Mouse (Mus musculus) heart, embryonic 16.5 days (tissue): Measurements from ENCODE around the gene Slc25a20. TPM values are rescaled to one million over a fixed set of nuclear protein-coding genes. Genes with fewer than 3 reads are reported as not detected.
A peak's percentile ranks its signal among the peaks of the same experiment; 100 is the strongest.

Experiments
- ATAC-seq: fragments of 200-750 bp; cut with Nextera tagmentation; replicated peaks from 2 replicates; pipeline ENCODE4 v1.8.0; 2017; ENCODE audit warnings: moderate number of reproducible peaks; ENCODE audit not compliant: insufficient read depth, low FRiP score; ENCODE audit errors: extremely low read depth
- H3K27ac ChIP-seq: fragments of 300-500 bp; sonication (generic); 2 replicates; pipeline ENCODE4 v1.5.1; 2014; ENCODE audit warnings: mild to moderate bottlenecking, low read length, control low read depth, moderate library complexity
- H3K27me3 ChIP-seq: fragments of 300-500 bp; sonication (generic); 2 replicates; pipeline ENCODE4 v1.6.1; 2014; ENCODE audit warnings: low read length, mixed read lengths; ENCODE audit not compliant: control insufficient read depth, insufficient read depth
- H3K36me3 ChIP-seq: fragments of 300-500 bp; sonication (generic); 2 replicates; pipeline ENCODE4 v1.6.1; 2014; ENCODE audit not compliant: control insufficient read depth, insufficient read depth
- H3K4me1 ChIP-seq: fragments of 300-500 bp; sonication (generic); 2 replicates; pipeline ENCODE4 v1.6.1; 2014; ENCODE audit warnings: low read length, mixed read lengths; ENCODE audit not compliant: control insufficient read depth, insufficient read depth
- H3K4me2 ChIP-seq: fragments of 300-500 bp; sonication (generic); 2 replicates; pipeline ENCODE4 v1.6.1; 2014; ENCODE audit warnings: low read depth, mild to moderate bottlenecking, control low read depth, low read length
- H3K4me3 ChIP-seq: fragments of 300-500 bp; sonication (generic); 2 replicates; pipeline ENCODE4 v1.5.1; 2014; ENCODE audit warnings: mild to moderate bottlenecking, control low read depth, low read length
- H3K9ac ChIP-seq: fragments of 300-500 bp; sonication (generic); 2 replicates; pipeline ENCODE4 v1.6.1; 2014; ENCODE audit warnings: low read length, control low read depth
- H3K9me3 ChIP-seq: fragments of 300-500 bp; sonication (generic); replicated peaks from 2 replicates; pipeline ENCODE4 v1.6.1; 2016; ENCODE audit warnings: low read length; ENCODE audit not compliant: control insufficient read depth
- WGBS: fragments of 180-500 bp; shearing (Covaris S2); extraction: QIAGEN DNeasy Blood & Tissue Kit; methylation state at CpG from one replicate; pipeline ENCODE4 v1.1.7; 2014; 5-methylcytosine and 5-hydroxymethylcytosine counted together
- polyA plus RNA-seq: library from polyadenylated mRNA; unstranded; fragments of >200 nt; fragmentation: Nextera tagmentation; extraction: Ambion mirVana; gene quantifications from 2 replicates; pipeline ENCODE4 v1.2.1, GENCODE M21; 2015

Gene Slc25a20
- polyA plus RNA-seq, 1 experiment from 2014 or later: 88.0 TPM

- peaks cover 35% of the 10 kb centered on the region for H3K4me1 ChIP-seq
- WGBS: 64% methylated on average over 8 of the region's 8 CpGs
- peak overlapping the region; percentile 87 for H3K4me3 ChIP-seq
- ATAC-seq: no peak
- H3K9ac ChIP-seq: peak overlapping the region; percentile 91
- H3K36me3 ChIP-seq: no peaks in the 10 kb centered on the region
- H3K27me3 ChIP-seq: no peaks in the 10 kb centered on the region
- no peaks in the 10 kb centered on the region for H3K9me3 ChIP-seq
- peak overlapping the region; percentile 91 for H3K4me2 ChIP-seq
- no peak overlapping the region; the same call in 1 of the 2 replicates for H3K27ac ChIP-seq
Observed at GRCm38 (mm10) chr9:108691371-108691770, 29.5 kb downstream of the Slc25a20 start.

DNA sequence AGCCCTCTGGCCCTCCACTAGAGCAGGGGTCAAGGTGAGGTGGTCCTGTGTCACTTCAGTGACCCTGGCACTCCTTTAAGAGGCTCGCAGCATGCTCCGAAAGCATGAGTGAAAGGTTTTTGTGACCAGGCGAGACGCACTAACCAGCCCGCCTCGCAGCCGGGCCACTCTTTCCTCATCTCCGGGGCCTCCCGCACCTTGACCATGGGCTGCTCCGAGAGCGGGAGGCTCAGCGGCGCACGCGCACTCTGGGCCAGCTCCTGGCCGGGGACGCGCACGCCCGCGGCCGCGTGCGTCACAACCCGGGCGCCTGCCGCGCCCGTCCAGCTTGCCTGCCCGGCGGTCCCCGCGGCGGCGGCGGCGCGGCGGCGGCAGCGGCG, 29.9 kb downstream of the Slc25a20 start:
- Histone ChIP-seq H3K27ac (peak overlapping the region; percentile 69), H3K4me3 (peak overlapping the region; percentile 87), H3K27me3 (no peaks in the 10 kb centered on the region), H3K4me2 (peak overlapping the region; percentile 91), H3K4me1 (peaks cover 30% of the 10 kb centered on the region), H3K9ac (peak overlapping the region; percentile 91), H3K9me3 (no peaks in the 10 kb centered on the region), H3K36me3 (no peaks in the 10 kb centered on the region)
- under 1% methylated on average over 41 of the region's 42 CpGs for WGBS
- peak; percentile 92 for ATAC-seq

GRCm38 (mm10) chr9:108692226-108693041, 30.5 kb downstream of the Slc25a20 start:
- under 1% methylated on average over 92 of the region's 92 CpGs for WGBS
- peak overlapping the region; percentile 87 for H3K4me3 ChIP-seq
- H3K27me3 ChIP-seq: no peaks in the 10 kb centered on the region
- H3K9me3 ChIP-seq: no peaks in the 10 kb centered on the region
- peak overlapping the region; percentile 91 for H3K4me2 ChIP-seq
- peak overlapping the region; percentile 91 for H3K9ac ChIP-seq
- H3K4me1 ChIP-seq: peaks cover 25% of the 10 kb centered on the region
- H3K27ac ChIP-seq: peak overlapping the region; percentile 69
- ATAC-seq: peak; percentile 70
- H3K36me3 ChIP-seq: no peaks in the 10 kb centered on the region

GRCm38 (mm10) chr9:108693946-108694345, 32.1 kb downstream of the Slc25a20 start:
- Histone ChIP-seq H3K36me3 (0 out of 2 replicates have a peak, but pooled peaks cover 2% of the 10 kb centered on the region), H3K4me2 (peak overlapping the region; percentile 91), H3K27me3 (no peaks in the 10 kb centered on the region), H3K9ac (no peak overlapping the region), H3K4me1 (peaks cover 18% of the 10 kb centered on the region), H3K9me3 (no peaks in the 10 kb centered on the region), H3K4me3 (no peak overlapping the region), H3K27ac (no peak overlapping the region)
- ATAC-seq: no peak
- WGBS: 83% methylated on average over 4 of the region's 4 CpGs

- no peaks in the 10 kb centered on the region for H3K27me3 ChIP-seq
- H3K27ac ChIP-seq: no peak overlapping the region
- no peak overlapping the region for H3K4me3 ChIP-seq
- peaks cover 18% of the 10 kb centered on the region for H3K4me1 ChIP-seq
- no peak for ATAC-seq
- H3K9ac ChIP-seq: no peak overlapping the region
- no peaks in the 10 kb centered on the region for H3K9me3 ChIP-seq
- H3K36me3 ChIP-seq: 0 out of 2 replicates have a peak, but pooled peaks cover 2% of the 10 kb centered on the region
- WGBS: 75% methylated on average over 1 of the region's 1 CpGs
- H3K4me2 ChIP-seq: no peak overlapping the region
Observed at GRCm38 (mm10) chr9:108694533-108694932, 32.6 kb downstream of the Slc25a20 start.

- Histone ChIP-seq H3K4me3 (no peak overlapping the region), H3K9me3 (no peaks in the 10 kb centered on the region), H3K27ac (no peak overlapping the region), H3K36me3 (0 out of 2 replicates have a peak, but pooled peaks cover 2% of the 10 kb centered on the region), H3K4me1 (peaks cover 23% of the 10 kb centered on the region), H3K9ac (no peak overlapping the region), H3K27me3 (no peaks in the 10 kb centered on the region), H3K4me2 (no peak overlapping the region)
- no peak for ATAC-seq
Observed at GRCm38 (mm10) chr9:108702476-108702875, 40.6 kb downstream of the Slc25a20 start.

DNA sequence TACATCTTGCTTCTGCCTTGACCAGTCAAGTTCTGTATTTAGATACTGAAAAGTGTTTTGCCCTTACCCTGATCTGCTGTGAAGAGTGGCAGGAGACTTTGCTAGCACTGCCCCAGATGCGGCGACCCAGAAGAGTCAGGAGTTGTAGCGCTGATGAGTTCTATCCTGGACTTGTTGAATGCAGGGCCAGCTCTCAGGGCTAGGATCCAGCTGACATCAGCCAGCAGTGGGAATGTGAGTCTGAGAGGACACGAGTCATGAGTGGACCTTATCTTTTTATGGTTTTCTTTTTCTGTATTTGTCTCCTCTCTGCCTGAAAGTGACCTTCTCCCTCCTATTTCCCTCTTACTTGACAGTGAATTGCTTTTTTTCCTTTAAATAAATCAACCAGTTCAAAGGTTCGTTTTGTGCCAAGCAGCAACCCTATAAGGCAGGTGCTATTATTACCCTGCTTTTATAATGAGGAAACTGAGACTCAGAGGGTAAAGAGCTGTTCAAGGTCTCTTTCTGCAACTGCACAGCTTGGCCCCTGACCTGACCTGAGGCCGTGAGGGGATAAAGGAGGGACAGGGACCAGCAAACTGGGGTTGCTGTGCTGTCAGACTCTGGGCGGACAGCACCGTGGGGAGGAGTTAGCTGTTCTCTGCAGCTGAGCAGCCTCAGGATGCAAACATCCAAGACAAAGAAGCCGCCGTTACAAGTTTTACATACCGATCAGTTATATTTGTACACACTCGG, 41.7 kb downstream of the Slc25a20 start:
- peaks cover 23% of the 10 kb centered on the region for H3K4me1 ChIP-seq
- H3K27ac ChIP-seq: peak overlapping the region; percentile 59
- peak overlapping the region; percentile 24 for H3K4me2 ChIP-seq
- no peaks in the 10 kb centered on the region for H3K27me3 ChIP-seq
- H3K9ac ChIP-seq: peak overlapping the region; percentile 1; the same call in 1 of the 2 replicates
- no peaks in the 10 kb centered on the region for H3K36me3 ChIP-seq
- H3K4me3 ChIP-seq: no peak overlapping the region
- peak; percentile 76 for ATAC-seq
- no peaks in the 10 kb centered on the region for H3K9me3 ChIP-seq
- 28% methylated on average over 12 of the region's 12 CpGs for WGBS

- no peak; the same call in 1 of the 2 replicates for ATAC-seq
- Histone ChIP-seq H3K4me3 (no peak overlapping the region), H3K4me1 (peaks cover 23% of the 10 kb centered on the region), H3K4me2 (peak overlapping the region; percentile 2; the same call in 1 of the 2 replicates), H3K9me3 (no peaks in the 10 kb centered on the region), H3K36me3 (no peaks in the 10 kb centered on the region), H3K9ac (peak overlapping the region; percentile 41), H3K27me3 (no peaks in the 10 kb centered on the region), H3K27ac (peak overlapping the region; percentile 82)
- 33% methylated on average over 7 of the region's 7 CpGs for WGBS
Observed at GRCm38 (mm10) chr9:108704591-108704990, 42.7 kb downstream of the Slc25a20 start.

DNA sequence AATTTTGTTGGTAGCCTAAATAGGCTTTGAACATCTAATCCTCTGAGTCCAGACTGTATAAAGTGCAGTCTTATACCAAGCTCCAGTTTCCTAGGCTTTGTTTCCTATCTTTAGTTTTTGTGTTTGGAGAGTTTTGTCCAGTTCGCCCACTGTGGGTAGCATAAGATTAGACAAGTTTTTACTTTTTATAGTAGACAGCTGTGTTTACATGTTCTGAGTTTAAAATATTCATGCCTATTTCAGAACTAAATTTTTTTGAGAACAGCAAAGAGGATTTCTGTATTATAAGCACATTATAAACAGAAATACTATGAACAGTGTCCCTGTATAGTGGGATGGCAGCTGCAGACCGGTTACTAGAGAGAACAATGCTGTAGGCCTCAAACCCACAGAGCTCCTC, 45.3 kb downstream of the Slc25a20 start:
- H3K4me3 ChIP-seq: no peak overlapping the region
- peaks cover 23% of the 10 kb centered on the region for H3K4me1 ChIP-seq
- H3K27ac ChIP-seq: no peak overlapping the region
- H3K9me3 ChIP-seq: no peaks in the 10 kb centered on the region
- no peaks in the 10 kb centered on the region for H3K27me3 ChIP-seq
- H3K36me3 ChIP-seq: no peaks in the 10 kb centered on the region
- no peak overlapping the region for H3K9ac ChIP-seq
- ATAC-seq: no peak
- H3K4me2 ChIP-seq: no peak overlapping the region
- WGBS: 77% methylated on average over 2 of the region's 2 CpGs
